Mouse (Mus musculus): ENCODE results near the gene B230217C12Rik.

The B230217C12Rik gene

DNA sequence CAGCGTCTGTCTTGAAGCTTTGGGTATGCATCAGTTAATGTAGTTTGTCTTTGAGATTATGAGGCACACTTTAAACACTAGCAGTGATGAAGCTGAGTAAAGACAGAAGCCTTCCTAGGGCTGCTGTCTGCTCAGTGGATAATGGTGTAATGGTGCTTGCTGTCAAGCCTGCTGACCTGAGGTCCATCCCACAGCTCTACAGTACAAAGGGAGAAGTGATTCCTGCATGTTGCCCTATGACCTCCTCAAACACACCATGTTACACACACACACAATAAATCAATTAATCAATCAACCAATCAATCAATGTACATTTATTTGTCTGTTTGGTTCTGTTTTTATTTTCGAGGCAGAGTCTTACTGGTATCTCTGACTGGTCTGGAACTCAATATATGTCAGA, 21.6 kb downstream of the B230217C12Rik start:
- TF ChIP-seq GATA4 (IDR thresholded peaks at IDR 0.05; ENCODE audit: insufficient replicate concordance, low read length), result no peak

DNA sequence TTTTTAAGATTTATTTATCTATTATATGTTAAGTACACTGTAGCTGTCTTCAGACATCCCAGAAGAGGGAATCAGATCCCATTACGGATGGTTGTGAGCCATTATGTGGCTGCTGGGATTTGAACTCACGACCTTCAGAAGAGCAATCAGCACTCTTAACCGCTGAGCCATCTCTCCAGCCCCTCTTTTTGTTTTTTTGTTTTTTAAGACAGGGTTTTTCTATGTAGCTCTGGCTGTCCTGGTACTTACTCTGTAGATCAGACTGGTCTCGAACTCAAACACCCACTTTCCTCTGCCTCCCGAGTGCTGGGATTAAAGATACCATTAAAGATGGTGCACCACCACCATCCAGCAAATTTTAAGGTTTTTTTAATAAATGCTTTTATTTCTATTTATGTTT, 24.8 kb downstream of the B230217C12Rik start:
- no peak for TF ChIP-seq GATA4 (IDR thresholded peaks at IDR 0.05; ENCODE audit: insufficient replicate concordance, low read length)

DNA sequence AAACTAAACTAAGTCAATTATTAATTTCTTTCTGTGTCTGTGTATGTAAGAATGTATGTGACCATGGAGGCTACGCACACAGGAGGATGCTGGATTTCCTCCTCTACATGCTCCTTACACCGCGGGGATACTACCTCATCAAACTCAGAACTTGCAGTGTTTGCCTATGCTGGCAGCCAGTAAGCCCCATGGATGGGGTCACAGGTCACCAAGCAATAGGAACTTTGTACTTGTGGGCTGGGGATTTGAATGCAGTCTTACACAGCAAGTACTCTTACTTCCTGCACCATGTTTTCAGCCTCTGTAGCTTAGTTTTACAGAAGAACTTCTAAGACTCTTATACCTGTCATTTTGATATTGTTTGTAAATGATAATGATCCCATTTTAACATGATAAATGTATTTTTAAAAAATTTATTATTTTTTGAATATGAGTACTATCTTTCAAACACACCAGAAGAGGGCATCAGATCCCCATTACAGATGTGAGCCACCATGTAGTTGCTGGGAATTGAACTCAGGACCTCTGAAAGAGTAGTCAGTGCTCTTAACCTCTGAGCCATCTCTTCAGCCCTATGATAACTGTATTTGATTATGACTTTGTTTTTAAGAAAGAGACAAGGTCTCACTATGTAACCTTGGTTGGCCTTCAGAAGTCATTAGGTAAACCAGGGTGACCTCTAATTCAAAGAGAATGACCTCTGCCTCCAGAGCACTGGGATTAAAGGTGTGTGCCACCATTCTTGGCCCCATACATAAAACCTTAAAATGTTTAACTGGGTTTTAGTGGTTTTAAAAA, 25.7 kb downstream of the B230217C12Rik start:
- TF ChIP-seq GATA4 (IDR thresholded peaks at IDR 0.05; ENCODE audit: insufficient replicate concordance, low read length), result no peak

DNA sequence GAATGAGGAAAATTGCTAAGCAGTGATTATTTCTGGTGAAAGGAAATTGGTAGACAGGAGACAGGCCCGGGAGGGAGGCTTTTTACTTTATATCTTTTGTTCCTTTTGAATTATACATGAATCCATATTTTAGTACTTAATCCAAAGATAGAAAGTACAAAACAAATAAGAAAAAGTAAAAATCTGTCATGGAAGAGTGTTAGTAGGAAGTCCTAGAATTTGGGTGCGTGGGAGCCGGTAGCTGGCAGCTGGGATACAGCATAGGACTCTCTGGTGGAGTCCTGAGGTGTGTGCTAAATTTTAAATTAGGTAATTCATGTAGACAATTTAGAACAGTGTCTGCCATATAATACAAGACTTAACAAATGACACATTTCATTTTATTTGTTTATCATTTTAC, 27.0 kb downstream of the B230217C12Rik start:
- no peak for TF ChIP-seq GATA4 (IDR thresholded peaks at IDR 0.05; ENCODE audit: insufficient replicate concordance, low read length)

DNA sequence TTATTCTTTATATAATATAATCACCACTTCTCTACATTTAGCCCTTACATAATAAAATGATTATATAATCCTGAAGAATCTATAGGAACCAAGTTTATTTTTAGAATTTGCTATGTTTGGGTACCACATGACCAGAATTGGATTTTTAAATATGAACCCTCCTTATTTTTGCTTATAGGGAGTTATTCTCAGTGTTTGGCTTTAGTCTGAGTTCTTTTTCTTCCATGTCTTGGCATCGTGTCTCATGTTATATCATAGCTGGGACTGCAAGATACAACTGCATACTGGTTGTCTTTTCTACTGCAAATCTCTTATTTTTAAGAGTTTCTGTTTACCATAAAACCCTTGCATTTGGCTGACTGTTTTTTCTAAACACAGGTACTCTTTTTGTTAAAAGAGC, 33.8 kb downstream of the B230217C12Rik start:
- no peak for TF ChIP-seq GATA4 (IDR thresholded peaks at IDR 0.05; ENCODE audit: insufficient replicate concordance, low read length)

DNA sequence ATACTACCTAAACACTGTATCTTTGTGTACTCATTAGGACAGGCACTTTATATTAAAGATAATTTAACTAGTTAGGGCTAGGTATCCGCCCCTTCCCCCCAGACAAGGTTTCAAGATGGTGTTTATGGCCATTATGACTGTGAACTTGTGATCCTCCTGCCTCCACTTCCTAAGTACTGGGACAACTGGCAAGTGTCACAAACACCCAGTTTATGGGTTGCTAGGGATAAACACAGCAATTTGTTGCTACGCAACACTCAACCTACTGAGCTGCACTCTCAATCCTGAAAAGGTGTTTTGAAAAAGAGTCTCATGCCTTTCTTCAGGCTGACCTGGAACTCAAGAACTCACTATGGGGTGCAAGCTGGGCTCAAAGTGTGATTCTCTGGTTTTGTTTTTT, 36.8 kb downstream of the B230217C12Rik start:
- TF ChIP-seq GATA4 (IDR thresholded peaks at IDR 0.05; ENCODE audit: insufficient replicate concordance, low read length), result no peak

DNA sequence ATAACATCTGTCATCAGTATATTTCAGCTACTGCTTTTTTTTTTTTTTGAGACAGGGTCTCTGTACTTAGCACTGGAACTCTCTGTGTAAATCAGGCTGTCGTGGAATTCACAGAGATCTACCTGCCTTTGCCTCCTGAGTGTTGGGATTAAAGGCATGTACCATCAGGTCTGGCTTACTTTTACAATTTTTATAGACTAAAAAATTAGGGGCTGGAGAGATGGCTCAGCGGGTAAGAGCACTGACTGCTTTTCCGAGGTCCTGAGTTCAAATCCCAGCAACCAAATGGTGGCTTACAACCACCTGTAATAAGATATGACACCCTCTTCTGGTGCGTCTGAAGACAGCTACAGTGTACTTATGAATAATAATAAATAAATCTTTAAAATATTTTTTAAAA, 39.8 kb downstream of the B230217C12Rik start:
- TF ChIP-seq GATA4 (IDR thresholded peaks at IDR 0.05; ENCODE audit: insufficient replicate concordance, low read length), result no peak

DNA sequence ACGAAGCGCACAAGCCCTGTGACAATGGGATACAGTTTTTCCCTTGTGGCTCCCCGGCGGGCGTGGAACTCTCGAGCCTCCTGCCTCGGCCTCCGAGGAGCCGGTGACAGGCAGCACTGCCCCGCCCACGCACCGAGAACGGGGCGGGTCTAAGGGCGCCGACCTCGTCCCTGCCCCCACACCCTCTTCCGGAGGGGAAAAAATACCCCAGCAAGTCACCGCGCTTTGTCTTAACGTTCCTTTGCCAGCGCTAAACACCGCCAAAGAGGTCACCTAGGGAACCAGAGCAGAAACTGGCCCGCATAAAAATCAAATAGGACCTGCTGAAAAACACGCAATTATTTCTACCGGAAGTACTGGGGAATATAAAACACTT, 43.0 kb downstream of the B230217C12Rik start:
- peak; percentile 10; the same call in 1 of the 2 replicates for TF ChIP-seq GATA4 (IDR thresholded peaks at IDR 0.05; ENCODE audit: insufficient replicate concordance, low read length)

DNA sequence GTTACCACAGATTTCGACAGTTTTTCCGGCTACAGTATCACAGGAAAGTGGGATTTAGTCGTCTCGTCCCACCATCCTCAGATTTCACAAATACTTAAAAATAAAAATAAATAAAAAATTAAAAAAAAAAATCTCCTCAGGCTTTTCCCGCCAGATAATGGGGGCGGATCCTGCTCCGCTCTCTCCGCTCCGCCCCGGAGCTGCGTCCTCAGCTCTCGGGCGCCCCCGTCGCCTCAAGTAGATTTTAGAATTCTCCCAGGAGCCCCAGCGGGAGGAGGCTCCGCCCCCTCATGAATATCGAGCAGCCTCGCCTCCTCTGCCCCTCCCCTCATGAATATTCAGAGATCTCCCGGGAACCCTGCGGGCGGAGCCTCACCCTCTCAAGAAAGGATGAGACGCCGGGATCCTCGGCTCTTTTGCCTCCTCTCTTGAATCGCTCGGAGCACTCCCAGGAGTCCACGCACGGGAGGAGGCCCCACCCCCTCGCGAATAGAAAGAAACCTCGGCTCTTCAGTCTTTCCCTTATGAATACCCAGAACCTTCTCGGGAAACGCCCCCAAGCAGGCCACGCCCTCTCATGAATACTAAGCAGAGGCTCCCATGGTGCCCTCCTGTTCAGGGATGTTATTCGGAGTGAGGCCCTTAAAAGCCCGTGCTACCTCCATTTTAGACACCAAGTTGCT, 43.5 kb downstream of the B230217C12Rik start, which contains the start of gene Fbxo47:
Gene Fbxo47 (minus strand): TSS at position 237 of the 683 bp plus-strand sequence.
- TF ChIP-seq GATA4 (IDR thresholded peaks at IDR 0.05; ENCODE audit: insufficient replicate concordance, low read length), result peak; percentile 23; the same call in 1 of the 2 replicates

DNA sequence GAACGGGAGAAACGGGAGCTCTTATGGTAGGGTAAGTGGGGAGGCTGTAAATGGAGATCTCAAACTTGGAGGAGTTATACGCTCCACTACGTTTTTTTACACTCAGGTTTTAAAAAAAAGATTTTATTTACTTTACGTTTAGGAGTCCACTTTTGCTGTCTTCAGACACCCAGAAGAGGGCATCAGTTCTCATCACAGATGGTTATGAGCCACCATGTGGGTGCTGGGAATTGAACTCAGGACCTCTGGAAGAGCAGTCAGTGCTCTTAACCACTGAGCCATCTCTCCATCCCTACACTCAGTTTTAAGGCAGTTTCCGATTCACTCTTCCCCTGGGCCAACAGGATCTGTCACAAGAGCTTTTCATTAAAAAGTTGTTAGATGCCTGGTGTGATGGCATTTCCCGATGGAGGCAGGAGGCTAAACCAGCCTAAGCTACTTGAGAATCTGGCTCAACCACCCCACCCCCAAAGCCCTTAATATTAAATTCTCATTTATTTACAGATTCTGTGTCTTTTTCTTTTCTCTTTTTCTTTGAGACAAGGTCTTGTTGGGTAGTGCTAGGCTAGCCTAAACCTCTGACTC, 44.1 kb downstream of the B230217C12Rik start:
- TF ChIP-seq GATA4 (IDR thresholded peaks at IDR 0.05; ENCODE audit: insufficient replicate concordance, low read length), result no peak

DNA sequence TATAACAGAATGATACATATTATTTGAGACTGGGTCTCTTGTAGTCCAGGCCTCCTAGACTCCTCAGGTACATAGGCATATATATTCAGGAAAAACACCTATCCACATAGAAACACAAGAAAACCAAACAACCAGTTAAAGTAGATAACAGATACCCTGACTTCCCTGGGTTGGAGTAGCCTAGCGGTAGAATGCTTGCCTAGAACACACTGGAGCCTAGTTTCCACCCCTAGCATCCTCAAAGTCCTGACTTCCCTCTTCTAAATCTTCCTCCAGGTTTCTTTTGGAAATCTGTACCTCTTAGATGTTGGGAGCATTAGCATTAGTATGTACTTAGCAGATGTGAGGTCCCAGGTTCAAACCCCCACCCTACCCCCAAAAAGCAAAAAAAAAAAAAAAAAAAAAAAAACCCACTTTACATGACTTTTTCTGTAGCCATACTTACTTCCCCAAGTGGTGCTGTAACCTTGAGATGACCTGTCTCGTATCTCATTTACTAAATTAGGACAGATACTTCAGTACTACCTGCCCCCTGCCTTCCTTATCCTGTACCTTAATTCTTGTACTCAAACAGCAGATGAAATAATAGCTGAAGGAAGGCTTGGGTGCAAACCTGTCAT, 44.8 kb downstream of the B230217C12Rik start:
- TF ChIP-seq GATA4 (IDR thresholded peaks at IDR 0.05; ENCODE audit: insufficient replicate concordance, low read length), result no peak

DNA sequence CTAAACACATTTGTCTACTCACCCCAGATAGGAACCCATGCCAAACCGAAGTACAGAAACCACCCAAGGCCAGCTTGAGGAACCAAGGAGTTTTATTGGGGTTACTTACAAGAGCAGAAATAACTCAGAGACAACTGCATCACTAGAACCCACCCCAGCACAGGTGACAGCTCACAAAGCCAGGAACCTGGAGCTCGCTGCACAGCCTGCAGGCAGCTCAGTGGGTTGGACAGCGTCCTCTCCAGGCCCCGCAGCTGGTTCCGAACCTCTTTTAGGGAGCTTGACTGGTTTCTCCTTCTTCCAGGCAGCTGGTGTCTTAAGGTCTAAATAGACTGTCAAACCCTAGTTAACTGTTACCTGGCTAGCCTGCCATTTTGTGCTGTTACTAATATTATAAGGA, 51.2 kb downstream of the B230217C12Rik start:
- no peak for TF ChIP-seq GATA4 (IDR thresholded peaks at IDR 0.05; ENCODE audit: insufficient replicate concordance, low read length)

Data from liver, adult (tissue).